Mouse (Mus musculus): Measurements from ENCODE around the gene Nln.

DNA sequence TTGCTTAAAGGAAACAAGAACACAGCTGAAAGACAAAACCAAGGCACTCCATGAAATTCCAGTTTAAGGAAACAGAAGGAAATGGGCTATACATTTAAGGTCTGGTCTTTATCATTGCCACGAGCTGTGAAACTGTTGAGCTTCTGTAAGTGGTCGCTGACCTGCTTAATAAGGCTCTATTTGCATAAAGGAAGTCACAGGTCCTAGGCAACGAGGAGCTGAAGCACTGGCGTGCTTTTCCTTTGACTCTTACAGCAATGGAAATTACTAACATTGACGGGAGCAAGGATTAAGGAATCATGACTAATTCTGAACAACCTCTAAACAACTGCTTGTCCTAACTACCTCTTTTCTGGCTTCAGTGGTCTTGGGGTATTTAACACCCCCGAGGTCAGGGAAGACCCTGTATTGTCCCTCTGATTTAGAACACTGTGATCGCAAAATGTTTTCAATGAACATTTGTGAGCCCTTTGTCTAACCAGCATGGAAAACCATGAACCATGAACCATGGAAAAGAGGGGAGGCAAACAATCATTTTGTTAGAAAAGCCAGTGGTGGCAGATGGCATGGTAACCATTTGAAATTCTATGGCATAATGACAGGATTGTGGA lies 90.8 kb downstream of the Nln start:
- TF ChIP-seq HCFC1 (IDR thresholded peaks at IDR 0.05; ENCODE audit: borderline replicate concordance, insufficient read depth, low read length) = no peak
- no peak for TF ChIP-seq ZNF384 (IDR thresholded peaks at IDR 0.05; ENCODE audit: low read depth, low read length)
- TF ChIP-seq ZC3H11A (IDR thresholded peaks at IDR 0.05; ENCODE audit: borderline replicate concordance, low read depth, low read length) = no peak
- TF ChIP-seq CHD2 (IDR thresholded peaks at IDR 0.05; ENCODE audit: low read depth, low read length) = no peak
- TF ChIP-seq MAFK (IDR thresholded peaks at IDR 0.05; ENCODE audit: insufficient read depth, low read depth, low read length) = no peak
